Mouse (Mus musculus) heart, embryonic 14.5 days (tissue): Measurements from ENCODE around the gene Thbs2. TPM values are rescaled to one million over a fixed set of nuclear protein-coding genes. Genes with fewer than 3 reads are reported as not detected.

Experiments used
- ATAC-seq: fragments of 200-750 bp; cut with Nextera tagmentation; 2 replicates; pipeline ENCODE4 v1.8.0; 2017; ENCODE audit warnings: low read depth, moderate TSS enrichment; ENCODE audit not compliant: insufficient number of reproducible peaks, insufficient read depth, low FRiP score
- H3K27ac ChIP-seq, 2 experiments: fragments of 200-500 bp in 1 of 2; fragments of 300-500 bp in 1 of 2; sonication (generic) in 1 of 2; replicated peaks in 1 of 2; 2 replicates each; pipeline ENCODE4 v1.5.1; 2012 to 2014; ENCODE audit warnings: low read depth in 2 of 2, low read length in 2 of 2, control low read depth in 1 of 2, mild to moderate bottlenecking in 1 of 2, mixed read lengths in 1 of 2; ENCODE audit not compliant: control insufficient read depth in 1 of 2, insufficient read depth in 1 of 2
- H3K27me3 ChIP-seq: fragments of 300-500 bp; sonication (generic); 2 replicates; pipeline ENCODE4 v1.6.1; 2014; ENCODE audit warnings: mild to moderate bottlenecking, low read length, control low read depth; ENCODE audit not compliant: control insufficient read depth, insufficient read depth
- H3K36me3 ChIP-seq: fragments of 300-500 bp; sonication (generic); 2 replicates; pipeline ENCODE4 v1.6.1; 2014; ENCODE audit warnings: mild to moderate bottlenecking, control low read depth, low read length, mixed read lengths; ENCODE audit not compliant: control insufficient read depth, insufficient read depth
- H3K4me1 ChIP-seq, 2 experiments: fragments of 200-500 bp in 1 of 2; fragments of 300-500 bp in 1 of 2; sonication (generic) in 1 of 2; 2 replicates each; pipeline ENCODE4 v1.6.1; 2012 to 2014; ENCODE audit warnings: low read length in 2 of 2, control low read depth in 1 of 2, mixed read lengths in 1 of 2; ENCODE audit not compliant: control insufficient read depth in 2 of 2, insufficient read depth in 2 of 2
- H3K4me2 ChIP-seq: fragments of 300-500 bp; sonication (generic); 2 replicates; pipeline ENCODE4 v1.6.1; 2014; ENCODE audit warnings: mild to moderate bottlenecking, low read length
- H3K4me3 ChIP-seq, 2 experiments: fragments of 200-500 bp in 1 of 2; fragments of 300-500 bp in 1 of 2; sonication (generic) in 1 of 2; 2 replicates each; pipeline ENCODE4 v1.5.1; 2012 to 2014; ENCODE audit warnings: low read length in 2 of 2, mild to moderate bottlenecking in 2 of 2, control low read depth in 1 of 2, low read depth in 1 of 2, moderate library complexity in 1 of 2; ENCODE audit not compliant: control insufficient read depth in 1 of 2, insufficient read depth in 1 of 2
- H3K9ac ChIP-seq: fragments of 300-500 bp; sonication (generic); 2 replicates; pipeline ENCODE4 v1.6.1; 2014; ENCODE audit warnings: mild to moderate bottlenecking, low read length
- H3K9me3 ChIP-seq: fragments of 300-500 bp; sonication (generic); 2 replicates; pipeline ENCODE4 v1.6.1; 2016; ENCODE audit warnings: low read length, control low read depth; ENCODE audit not compliant: control insufficient read depth
- WGBS: fragments of 180-500 bp; shearing (Covaris S2); extraction: QIAGEN DNeasy Blood & Tissue Kit; methylation state at CpG from one replicate; pipeline ENCODE4 v1.1.7; 2014; 5-methylcytosine and 5-hydroxymethylcytosine counted together
- polyA plus RNA-seq: library from polyadenylated mRNA; unstranded; fragments of >200 nt; fragmentation: Nextera tagmentation; extraction: Ambion mirVana; gene quantifications from 2 replicates; pipeline ENCODE4 v1.2.1, GENCODE M21; 2014

Thbs2 gene
- polyA plus RNA-seq, 1 experiment from 2014 or later = 37.9 TPM

DNA sequence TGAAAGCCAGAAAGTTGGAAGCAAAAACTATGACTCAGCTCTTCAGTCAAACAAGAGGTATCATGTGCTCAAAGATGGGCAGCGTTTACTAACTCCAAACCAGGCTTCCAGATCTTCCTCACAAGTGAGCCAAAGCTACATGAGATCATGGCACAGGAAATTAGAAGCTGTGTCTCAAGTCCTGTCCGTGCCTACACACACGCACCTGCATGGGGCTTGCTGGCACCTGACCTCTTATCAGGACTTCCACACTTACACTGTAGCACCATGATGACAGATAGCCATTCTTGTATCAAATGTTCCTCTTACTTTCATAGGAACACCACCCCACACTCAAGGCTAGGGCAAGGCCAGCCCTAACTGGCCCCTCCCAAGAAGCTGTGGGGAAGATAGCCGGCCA lies 12.0 kb upstream of the Thbs2 start:
- Histone ChIP-seq H3K4me3 (no peak overlapping the region), H3K9ac (no peak overlapping the region), H3K27ac (no peak overlapping the region), H3K36me3 (no peaks in the 10 kb centered on the region), H3K27me3 (no peaks in the 10 kb centered on the region), H3K4me1 (peaks cover 0 to 10% of the 10 kb centered on the region in 2 experiments; a peak in 2 of 4 replicates), H3K9me3 (no peaks in the 10 kb centered on the region), H3K4me2 (no peak overlapping the region)
- 61% methylated on average over 4 of the region's 4 CpGs for WGBS
- no peak for ATAC-seq

DNA sequence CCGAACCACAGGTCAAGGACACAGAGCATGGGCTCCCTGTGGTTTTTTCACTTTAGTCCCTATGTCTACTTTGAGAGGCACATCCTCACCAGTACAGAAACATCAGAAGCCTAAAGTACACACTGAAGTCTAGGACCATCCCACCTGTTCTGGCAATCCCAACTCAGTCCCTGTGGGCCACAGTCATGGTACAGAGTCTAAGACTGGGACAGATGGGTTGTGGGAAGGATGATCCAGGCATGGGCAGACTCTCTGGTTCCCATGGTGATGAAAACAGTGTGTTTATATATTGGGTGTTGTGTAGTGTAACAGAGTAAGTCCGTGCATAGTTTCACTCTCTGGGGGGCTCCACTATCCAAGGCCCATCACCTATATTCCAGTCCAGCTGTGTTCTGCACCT lies 11.4 kb upstream of the Thbs2 start:
- WGBS = 84% methylated on average over 2 of the region's 2 CpGs
- H3K9me3 ChIP-seq = no peaks in the 10 kb centered on the region
- no peak overlapping the region for H3K4me2 ChIP-seq
- no peak overlapping the region for H3K9ac ChIP-seq
- H3K36me3 ChIP-seq = no peaks in the 10 kb centered on the region
- ATAC-seq = no peak
- peaks cover 0 to 10% of the 10 kb centered on the region in 2 experiments; a peak in 2 of 4 replicates for H3K4me1 ChIP-seq
- no peak overlapping the region for H3K27ac ChIP-seq
- no peaks in the 10 kb centered on the region for H3K27me3 ChIP-seq
- no peak overlapping the region for H3K4me3 ChIP-seq

DNA sequence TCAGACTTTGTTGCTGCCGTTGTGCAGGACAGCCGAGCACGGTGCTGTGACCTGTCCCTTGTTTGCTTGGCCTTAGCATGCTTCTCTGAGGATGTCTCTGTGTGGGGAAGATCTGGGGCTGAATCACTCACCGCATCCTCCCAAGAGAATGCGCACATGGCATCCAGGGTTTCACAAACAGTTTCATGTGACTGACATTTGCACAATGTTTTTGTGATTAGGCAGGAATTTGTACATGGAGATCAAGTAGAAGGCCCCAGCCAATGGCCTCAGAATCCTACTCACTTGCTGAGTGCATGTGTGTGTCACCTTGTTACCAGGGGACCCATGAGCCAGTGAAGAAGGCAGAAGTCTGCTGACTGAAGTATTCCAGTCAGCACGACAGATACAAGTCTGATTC lies 9.7 kb upstream of the Thbs2 start:
- Histone ChIP-seq H3K9me3 (no peaks in the 10 kb centered on the region), H3K4me2 (no peak overlapping the region), H3K4me3 (no peak overlapping the region), H3K9ac (no peak overlapping the region), H3K27me3 (0 out of 2 replicates have a peak, but pooled peaks cover 3% of the 10 kb centered on the region), H3K36me3 (no peaks in the 10 kb centered on the region), H3K27ac (no peak overlapping the region), H3K4me1 (peaks cover 0 to 10% of the 10 kb centered on the region in 2 experiments; a peak in 2 of 4 replicates)
- no peak for ATAC-seq
- WGBS = 54% methylated on average over 6 of the region's 6 CpGs

DNA sequence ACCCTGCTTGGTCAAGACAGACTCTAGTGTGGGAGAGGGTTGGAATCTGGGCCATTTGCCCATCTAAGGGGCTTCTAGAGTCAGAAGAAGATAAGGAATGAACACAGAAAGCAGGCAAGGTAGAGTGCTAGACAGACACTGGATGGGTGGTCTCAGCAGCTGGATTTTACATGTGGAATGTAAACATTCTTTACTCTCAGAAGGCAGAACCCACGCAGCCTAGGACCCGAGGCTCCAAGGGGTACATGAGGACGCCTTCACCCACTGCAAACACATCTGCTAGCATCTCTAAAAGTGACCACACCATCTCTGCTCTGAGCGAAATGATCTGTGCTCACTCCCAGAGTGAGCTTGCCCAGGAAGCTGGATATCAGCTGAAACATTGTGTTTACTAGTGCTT lies 9.2 kb upstream of the Thbs2 start:
- Histone ChIP-seq H3K4me1 (peaks cover 0 to 10% of the 10 kb centered on the region in 2 experiments; a peak in 2 of 4 replicates), H3K36me3 (no peaks in the 10 kb centered on the region), H3K27ac (no peak overlapping the region), H3K9ac (no peak overlapping the region), H3K27me3 (0 out of 2 replicates have a peak, but pooled peaks cover 3% of the 10 kb centered on the region), H3K9me3 (no peaks in the 10 kb centered on the region), H3K4me3 (no peak overlapping the region), H3K4me2 (no peak overlapping the region)
- 46% methylated on average over 4 of the region's 4 CpGs for WGBS
- ATAC-seq = no peak

DNA sequence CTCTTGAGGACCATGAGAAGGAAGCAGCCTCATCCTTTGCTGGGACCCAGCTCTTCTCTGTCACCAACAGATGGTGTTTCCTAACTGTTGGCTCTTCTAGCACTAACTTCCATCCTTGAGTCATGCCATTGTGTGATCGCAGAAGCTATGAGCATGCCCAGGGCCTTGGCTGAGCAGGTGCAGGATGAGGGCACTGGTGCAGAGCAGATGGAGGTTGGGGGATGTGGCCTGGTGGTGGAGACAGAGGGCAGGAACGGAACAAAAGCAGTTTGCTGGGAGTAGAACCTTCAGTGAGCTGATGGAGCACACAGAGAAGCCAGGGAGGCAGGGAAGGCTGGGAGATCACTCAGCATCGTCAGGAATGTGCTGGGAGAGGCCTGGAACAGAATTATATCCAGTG lies 8.7 kb upstream of the Thbs2 start:
- Histone ChIP-seq H3K36me3 (no peaks in the 10 kb centered on the region), H3K4me1 (peaks cover 0 to 10% of the 10 kb centered on the region in 2 experiments; a peak in 2 of 4 replicates), H3K9me3 (no peaks in the 10 kb centered on the region), H3K27me3 (0 out of 2 replicates have a peak, but pooled peaks cover 3% of the 10 kb centered on the region), H3K4me2 (no peak overlapping the region), H3K27ac (no peak overlapping the region), H3K9ac (no peak overlapping the region), H3K4me3 (no peak overlapping the region)
- 49% methylated on average over 3 of the region's 3 CpGs for WGBS
- ATAC-seq = no peak

DNA sequence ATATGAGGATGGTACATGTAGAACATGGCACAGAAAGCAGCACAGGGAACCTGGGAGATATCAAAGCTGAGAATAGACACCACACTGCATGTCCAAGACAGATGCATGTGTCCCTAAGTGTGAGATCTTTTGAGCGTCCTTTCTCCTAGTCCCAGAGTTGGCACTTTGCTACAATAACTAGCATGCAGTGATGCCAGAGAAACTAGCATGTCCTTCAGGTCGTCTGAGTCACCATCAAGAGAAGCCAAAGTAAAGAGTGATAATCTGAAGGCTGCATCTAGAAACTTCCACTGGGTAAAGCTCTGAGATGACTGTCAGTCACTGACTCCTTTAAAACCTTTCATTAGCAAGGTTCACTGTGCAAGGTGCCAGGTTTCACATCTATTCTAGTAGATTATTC lies 7.9 kb upstream of the Thbs2 start:
- Histone ChIP-seq H3K36me3 (no peaks in the 10 kb centered on the region), H3K4me3 (no peak overlapping the region), H3K4me2 (no peak overlapping the region), H3K9ac (no peak overlapping the region), H3K27ac (no peak overlapping the region), H3K27me3 (0 out of 2 replicates have a peak, but pooled peaks cover 3% of the 10 kb centered on the region), H3K4me1 (peaks cover 0 to 12% of the 10 kb centered on the region in 2 experiments; a peak in 2 of 4 replicates), H3K9me3 (no peaks in the 10 kb centered on the region)
- WGBS = 46% methylated on average over 2 of the region's 2 CpGs
- no peak for ATAC-seq

DNA sequence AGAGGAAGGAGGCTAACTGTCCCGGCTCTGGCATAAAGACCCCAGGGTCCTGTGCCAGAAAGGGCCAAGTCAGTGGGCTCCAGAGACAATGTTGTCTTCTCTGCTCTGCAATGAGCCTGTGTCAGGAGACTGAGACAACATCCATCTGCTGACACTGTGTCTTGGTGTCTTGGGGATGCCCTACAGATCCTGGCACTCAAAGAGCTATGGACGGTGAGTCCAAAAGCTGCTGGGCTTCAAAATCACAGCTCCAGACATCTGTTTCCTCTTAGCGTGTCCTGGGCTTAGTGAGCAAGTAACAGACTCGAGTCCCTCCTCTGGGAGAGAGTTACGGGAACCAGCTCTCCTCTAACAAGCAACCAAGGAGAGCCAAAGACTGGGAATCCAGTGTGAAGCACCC lies 6.2 kb upstream of the Thbs2 start:
- H3K36me3 ChIP-seq = no peaks in the 10 kb centered on the region
- no peak overlapping the region for H3K4me3 ChIP-seq
- no peak overlapping the region for H3K27ac ChIP-seq
- H3K27me3 ChIP-seq = 0 out of 2 replicates have a peak, but pooled peaks cover 3% of the 10 kb centered on the region
- H3K9me3 ChIP-seq = no peaks in the 10 kb centered on the region
- ATAC-seq = no peak
- H3K9ac ChIP-seq = no peak overlapping the region
- H3K4me2 ChIP-seq = no peak overlapping the region
- 66% methylated on average over 5 of the region's 5 CpGs for WGBS
- H3K4me1 ChIP-seq = peaks cover 0 to 15% of the 10 kb centered on the region in 2 experiments; a peak in 2 of 4 replicates

DNA sequence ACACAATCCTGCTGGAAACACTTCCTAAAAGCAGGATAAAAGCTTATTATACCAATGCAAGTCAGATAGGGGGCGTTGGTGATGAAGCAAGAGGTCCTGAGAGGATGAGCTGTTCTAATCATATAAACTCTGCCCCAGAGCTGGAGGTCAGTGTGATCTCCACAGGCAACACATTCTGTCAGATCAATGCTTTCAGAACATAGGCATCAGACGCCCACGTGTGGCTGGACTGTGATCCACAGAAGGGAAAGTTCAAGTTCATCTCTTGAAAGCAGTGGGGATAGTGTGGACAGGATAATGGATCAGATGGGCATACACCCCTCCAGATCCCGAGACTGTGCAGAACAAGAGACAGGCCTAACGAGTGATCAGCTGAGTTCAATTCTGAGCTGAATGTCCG lies 4.2 kb upstream of the Thbs2 start:
- Histone ChIP-seq H3K36me3 (no peaks in the 10 kb centered on the region), H3K27ac (no peak overlapping the region), H3K4me3 (no peak overlapping the region), H3K9me3 (no peaks in the 10 kb centered on the region), H3K27me3 (0 out of 2 replicates have a peak, but pooled peaks cover 3% of the 10 kb centered on the region), H3K9ac (no peak overlapping the region), H3K4me2 (no peak overlapping the region), H3K4me1 (peaks cover 5 to 10% of the 10 kb centered on the region in 2 experiments; a peak in 3 of 4 replicates)
- 56% methylated on average over 6 of the region's 6 CpGs for WGBS
- ATAC-seq = no peak
